Mouse (Mus musculus) embryonic facial prominence, embryonic 15.5 days (tissue): Measurements from ENCODE around the gene Trpm8. TPM values are rescaled to one million over a fixed set of nuclear protein-coding genes. Genes with fewer than 3 reads are reported as not detected.

Experiments used
- ATAC-seq: fragments of 200-750 bp; cut with Nextera tagmentation; 2 replicates; pipeline ENCODE4 v1.8.0; 2017; ENCODE audit warnings: low read depth, moderate TSS enrichment; ENCODE audit not compliant: insufficient number of reproducible peaks, low FRiP score, low TSS enrichment
- H3K27ac ChIP-seq: fragments of 300-500 bp; sonication (generic); replicated peaks from 2 replicates; pipeline ENCODE4 v1.5.1; 2015; ENCODE audit warnings: mild to moderate bottlenecking, inconsistent platforms
- H3K27me3 ChIP-seq: fragments of 300-500 bp; sonication (generic); 2 replicates; pipeline ENCODE4 v1.6.1; 2015; ENCODE audit warnings: inconsistent platforms
- H3K36me3 ChIP-seq: fragments of 300-500 bp; sonication (generic); 2 replicates; pipeline ENCODE4 v1.6.1; 2015; ENCODE audit warnings: mild to moderate bottlenecking, inconsistent platforms
- H3K4me1 ChIP-seq: fragments of 300-500 bp; sonication (generic); 2 replicates; pipeline ENCODE4 v1.6.1; 2015; ENCODE audit warnings: inconsistent platforms
- H3K4me2 ChIP-seq: fragments of 300-500 bp; sonication (generic); replicated peaks from 2 replicates; pipeline ENCODE4 v1.6.1; 2015; ENCODE audit warnings: mild to moderate bottlenecking, inconsistent platforms
- H3K4me3 ChIP-seq: fragments of 300-500 bp; sonication (generic); replicated peaks from 2 replicates; pipeline ENCODE4 v1.5.1; 2015; ENCODE audit warnings: mild to moderate bottlenecking, inconsistent platforms
- H3K9ac ChIP-seq: fragments of 300-500 bp; sonication (generic); 2 replicates; pipeline ENCODE4 v1.6.1; 2015; ENCODE audit warnings: inconsistent platforms
- H3K9me3 ChIP-seq: fragments of 300-500 bp; sonication (generic); replicated peaks from 2 replicates; pipeline ENCODE4 v1.6.1; 2016; ENCODE audit warnings: inconsistent platforms
- WGBS: fragments of 180-500 bp; shearing (Covaris S2); methylation state at CpG from one replicate; pipeline ENCODE4 v1.1.7; 2015; 5-methylcytosine and 5-hydroxymethylcytosine counted together
- polyA plus RNA-seq: library from polyadenylated mRNA; unstranded; fragments of >200 nt; fragmentation: Nextera tagmentation; extraction: Ambion mirVana; gene quantifications from 2 replicates; pipeline ENCODE4 v1.2.1, GENCODE M21; 2015

The Trpm8 gene
- polyA plus RNA-seq, 1 experiment from 2014 or later = 0.05 TPM

DNA sequence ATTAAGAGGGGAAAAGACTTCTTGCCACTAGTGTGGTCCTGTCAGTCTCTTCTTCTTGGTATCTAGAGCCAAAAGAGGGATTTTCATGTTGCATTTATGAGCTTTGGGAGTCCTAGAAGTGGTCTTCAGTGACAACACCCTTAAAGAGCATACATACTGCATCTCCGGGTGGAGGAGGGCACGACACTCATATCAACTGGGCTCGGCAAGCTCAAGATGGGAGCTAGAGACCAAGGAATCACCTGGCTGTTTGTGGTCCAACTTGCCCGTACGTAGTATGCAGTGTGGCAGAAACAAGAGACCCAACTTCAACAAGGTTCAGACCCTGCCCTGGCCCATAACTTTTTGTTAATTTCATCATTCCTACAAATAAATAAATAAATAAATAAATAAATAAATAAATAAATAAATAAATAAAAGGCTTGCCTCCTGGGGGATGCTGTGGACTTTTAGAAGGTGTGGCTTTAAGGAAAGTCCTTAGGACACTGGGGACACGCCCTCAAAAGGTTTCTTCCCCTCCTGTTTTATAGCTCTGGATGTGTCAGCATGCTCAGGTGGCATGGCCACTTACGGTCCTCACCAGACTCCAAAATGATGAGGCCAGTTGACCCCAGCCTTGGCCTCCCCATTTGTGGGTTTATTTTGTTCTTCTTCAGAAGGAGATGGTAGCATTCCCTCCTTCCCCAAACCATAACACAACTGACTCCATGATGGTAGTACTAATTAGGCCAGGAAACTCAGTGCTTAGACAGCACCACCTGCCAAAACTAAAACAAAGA lies 20.2 kb downstream of the Trpm8 start:
- Histone ChIP-seq H3K9ac (no peak overlapping the region), H3K9me3 (peaks cover 51% of the 10 kb centered on the region), H3K4me1 (no peaks in the 10 kb centered on the region), H3K27ac (no peak overlapping the region), H3K4me3 (no peak overlapping the region), H3K27me3 (no peaks in the 10 kb centered on the region), H3K36me3 (no peaks in the 10 kb centered on the region), H3K4me2 (no peak overlapping the region)
- WGBS = 66% methylated on average over 7 of the region's 7 CpGs
- no peak for ATAC-seq

DNA sequence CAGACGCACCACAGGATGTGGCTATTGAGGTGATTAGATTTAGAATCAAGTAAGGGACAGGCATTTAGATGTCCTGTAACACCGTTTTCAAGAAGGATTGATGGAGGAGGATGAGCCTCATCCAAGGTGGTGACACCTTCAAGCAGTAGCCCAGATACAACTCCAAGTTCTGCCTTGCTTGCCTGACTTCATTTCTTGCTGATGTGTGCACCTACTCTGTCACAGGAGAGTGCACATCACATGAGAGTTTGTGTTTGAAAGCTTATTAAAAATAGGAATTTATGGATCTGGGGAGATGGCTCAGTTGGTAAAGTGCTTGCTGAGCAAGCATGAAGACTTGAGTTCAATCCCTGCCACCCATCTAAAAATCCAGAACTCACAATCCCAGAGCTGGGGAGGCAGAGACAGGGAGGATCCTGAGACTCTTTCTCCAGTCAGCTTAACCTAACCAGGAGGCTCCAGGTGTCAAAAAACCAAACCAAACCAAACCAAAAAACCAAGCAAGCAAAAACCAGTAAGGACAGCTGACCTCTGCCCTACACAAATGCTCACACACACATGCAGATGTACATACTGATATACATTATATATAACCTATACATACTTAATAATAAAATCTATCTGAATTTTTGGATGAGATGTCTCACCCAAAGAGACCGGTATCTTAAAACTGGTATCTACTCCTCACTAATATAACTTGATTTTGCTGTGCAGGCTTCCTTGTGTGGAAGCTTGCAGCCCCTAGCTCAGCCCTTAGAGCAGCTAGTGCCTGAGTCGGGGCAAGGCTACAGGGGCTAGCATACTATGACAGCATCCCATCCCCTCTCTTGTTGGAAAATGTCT lies 21.4 kb downstream of the Trpm8 start:
- Histone ChIP-seq H3K4me2 (no peak overlapping the region), H3K4me1 (no peaks in the 10 kb centered on the region), H3K9me3 (peaks cover 60% of the 10 kb centered on the region), H3K9ac (no peak overlapping the region), H3K27ac (no peak overlapping the region), H3K36me3 (no peaks in the 10 kb centered on the region), H3K27me3 (no peaks in the 10 kb centered on the region), H3K4me3 (no peak overlapping the region)
- ATAC-seq = no peak
- 61% methylated on average over 4 of the region's 4 CpGs for WGBS

DNA sequence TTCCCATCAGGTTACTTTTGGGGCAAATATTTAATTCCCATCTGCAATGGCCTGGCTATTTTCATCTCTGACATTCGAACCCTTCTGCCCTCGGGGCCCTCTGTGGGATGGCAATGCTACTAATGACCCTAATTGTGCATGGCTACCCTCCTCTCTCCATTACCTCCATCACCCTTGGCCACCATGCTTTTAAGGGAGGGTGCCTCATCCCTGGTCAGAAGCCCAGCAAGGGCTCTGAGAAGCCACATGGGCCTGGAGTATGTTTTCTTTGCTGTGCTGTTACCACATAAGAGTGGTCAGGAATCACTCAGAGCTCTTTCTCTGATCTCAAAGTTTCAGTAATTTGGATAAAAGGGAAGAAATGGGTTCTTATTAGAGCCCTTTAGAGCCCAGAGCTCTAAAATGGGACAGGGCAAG lies 22.1 kb downstream of the Trpm8 start:
- H3K9me3 ChIP-seq = peaks cover 62% of the 10 kb centered on the region

DNA sequence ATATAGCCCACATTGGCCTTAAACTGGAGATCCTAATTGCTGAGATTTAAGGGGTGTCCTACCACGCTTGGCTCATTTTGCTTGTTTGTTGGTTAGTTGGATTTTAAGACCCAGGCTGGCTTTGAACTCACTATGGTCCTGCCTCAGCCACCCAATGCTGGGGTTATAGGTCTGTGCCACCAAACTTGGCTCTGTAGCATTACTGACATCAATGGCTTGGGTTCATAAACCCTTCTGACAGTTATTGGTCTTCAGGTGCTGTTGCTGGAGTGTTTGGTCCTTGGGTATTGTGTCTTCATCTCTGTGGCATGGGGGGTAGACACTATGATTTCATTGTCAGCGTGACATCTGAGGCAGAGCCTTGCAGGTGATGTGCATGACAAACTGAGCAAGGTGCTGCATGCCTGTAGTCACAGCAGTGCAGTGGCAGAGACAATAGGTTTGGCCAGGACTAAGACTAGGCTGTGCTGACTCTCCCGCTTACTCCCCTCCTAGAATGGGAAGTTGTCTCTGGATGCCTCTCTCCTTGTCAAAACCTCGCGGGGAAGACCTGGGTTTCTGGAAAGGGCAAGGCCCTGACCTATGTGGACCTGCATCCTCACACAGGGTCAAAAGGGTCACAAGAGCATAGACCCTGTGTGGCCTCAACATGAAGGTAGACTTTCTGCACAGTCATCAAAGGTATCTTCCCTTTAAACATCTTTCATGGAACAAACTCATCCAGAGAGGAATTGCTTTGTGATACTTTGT lies 23.0 kb downstream of the Trpm8 start:
- no peak overlapping the region for H3K27ac ChIP-seq
- no peaks in the 10 kb centered on the region for H3K27me3 ChIP-seq
- 35% methylated on average over 5 of the region's 5 CpGs for WGBS
- H3K36me3 ChIP-seq = no peaks in the 10 kb centered on the region
- ATAC-seq = peak; percentile 20; the same call in 1 of the 2 replicates
- no peak overlapping the region for H3K4me2 ChIP-seq
- H3K9ac ChIP-seq = no peak overlapping the region
- peaks cover 61% of the 10 kb centered on the region for H3K9me3 ChIP-seq
- H3K4me1 ChIP-seq = no peaks in the 10 kb centered on the region
- no peak overlapping the region for H3K4me3 ChIP-seq

More for the DNA sequence above, 22.1 kb downstream of the Trpm8 start:
- no peak overlapping the region for H3K4me2 ChIP-seq
- no peaks in the 10 kb centered on the region for H3K36me3 ChIP-seq
- ATAC-seq = no peak
- no peak overlapping the region for H3K4me3 ChIP-seq
- H3K9ac ChIP-seq = no peak overlapping the region
- H3K4me1 ChIP-seq = no peaks in the 10 kb centered on the region
- no peak overlapping the region for H3K27ac ChIP-seq
- WGBS = 75% methylated on average over 2 of the region's 2 CpGs
- H3K27me3 ChIP-seq = no peaks in the 10 kb centered on the region

DNA sequence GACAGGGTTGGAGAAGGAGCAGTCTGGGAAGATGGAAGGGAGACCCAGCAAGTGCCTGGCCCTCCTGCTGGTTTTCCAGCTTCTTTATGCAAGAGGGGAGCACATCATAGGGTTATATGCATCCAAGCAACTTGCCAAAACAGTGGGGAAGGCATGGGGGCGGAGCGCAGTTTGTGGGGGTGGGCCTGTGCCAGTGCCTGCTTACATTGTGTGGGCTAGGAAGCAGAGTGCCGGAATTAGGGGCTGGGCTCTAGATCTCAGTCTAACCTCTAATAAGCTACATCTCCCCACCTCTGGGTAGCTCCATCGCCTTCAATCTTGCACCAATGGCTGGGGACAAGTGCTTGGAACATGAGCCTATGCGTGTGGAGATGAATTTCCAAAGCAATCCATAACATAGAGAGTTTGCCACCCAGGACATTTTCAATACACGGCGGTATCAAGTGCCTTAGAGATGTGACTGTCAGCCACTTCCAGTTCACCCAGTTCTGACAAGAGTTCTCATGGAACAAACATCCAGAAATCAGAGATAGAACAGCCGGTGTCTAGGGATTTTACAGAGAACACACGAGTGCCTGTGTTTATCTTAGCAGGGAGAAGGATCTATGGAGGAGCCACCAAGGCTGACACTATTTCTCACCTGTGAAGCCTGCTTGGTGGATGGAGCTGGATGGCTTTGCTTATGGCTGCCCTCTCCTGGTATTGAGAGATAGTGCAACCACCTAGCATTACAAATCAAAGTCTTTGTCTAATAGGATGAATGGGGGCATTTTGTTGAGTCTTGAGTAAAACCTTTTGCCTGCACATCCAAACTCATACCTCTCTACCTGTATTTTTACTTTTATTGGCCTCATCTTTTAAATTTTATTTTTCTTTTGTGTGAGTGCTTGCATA lies 23.9 kb downstream of the Trpm8 start:
- no peaks in the 10 kb centered on the region for H3K4me1 ChIP-seq
- H3K36me3 ChIP-seq = no peaks in the 10 kb centered on the region
- H3K9me3 ChIP-seq = peaks cover 63% of the 10 kb centered on the region
- peak; percentile 1; the same call in 1 of the 2 replicates for ATAC-seq
- H3K4me2 ChIP-seq = no peak overlapping the region
- no peak overlapping the region for H3K4me3 ChIP-seq
- 66% methylated on average over 9 of the region's 9 CpGs for WGBS
- H3K9ac ChIP-seq = no peak overlapping the region
- H3K27ac ChIP-seq = no peak overlapping the region
- no peaks in the 10 kb centered on the region for H3K27me3 ChIP-seq

- Histone ChIP-seq H3K9me3 (peaks cover 71% of the 10 kb centered on the region), H3K4me2 (no peak overlapping the region), H3K9ac (no peak overlapping the region), H3K4me3 (no peak overlapping the region), H3K27me3 (no peaks in the 10 kb centered on the region), H3K4me1 (no peaks in the 10 kb centered on the region), H3K36me3 (no peaks in the 10 kb centered on the region), H3K27ac (no peak overlapping the region)
- 64% methylated on average over 14 of the region's 14 CpGs for WGBS
- ATAC-seq = no peak; the same call in 1 of the 2 replicates
These were observed 24.7 kb downstream of the Trpm8 start for GRCm38 (mm10) chr1:88302057-88302740.

GRCm38 (mm10) chr1:88303762-88304161 lies 26.3 kb downstream of the Trpm8 start:
- Histone ChIP-seq H3K4me3 (no peak overlapping the region), H3K4me1 (no peaks in the 10 kb centered on the region), H3K9ac (no peak overlapping the region), H3K9me3 (peaks cover 70% of the 10 kb centered on the region), H3K27me3 (no peaks in the 10 kb centered on the region), H3K27ac (no peak overlapping the region), H3K4me2 (no peak overlapping the region), H3K36me3 (no peaks in the 10 kb centered on the region)
- no peak for ATAC-seq
- WGBS = 61% methylated on average over 6 of the region's 6 CpGs

GRCm38 (mm10) chr1:88304261-88304985 lies 27.0 kb downstream of the Trpm8 start:
- no peak overlapping the region for H3K27ac ChIP-seq
- H3K9me3 ChIP-seq = peaks cover 74% of the 10 kb centered on the region

DNA sequence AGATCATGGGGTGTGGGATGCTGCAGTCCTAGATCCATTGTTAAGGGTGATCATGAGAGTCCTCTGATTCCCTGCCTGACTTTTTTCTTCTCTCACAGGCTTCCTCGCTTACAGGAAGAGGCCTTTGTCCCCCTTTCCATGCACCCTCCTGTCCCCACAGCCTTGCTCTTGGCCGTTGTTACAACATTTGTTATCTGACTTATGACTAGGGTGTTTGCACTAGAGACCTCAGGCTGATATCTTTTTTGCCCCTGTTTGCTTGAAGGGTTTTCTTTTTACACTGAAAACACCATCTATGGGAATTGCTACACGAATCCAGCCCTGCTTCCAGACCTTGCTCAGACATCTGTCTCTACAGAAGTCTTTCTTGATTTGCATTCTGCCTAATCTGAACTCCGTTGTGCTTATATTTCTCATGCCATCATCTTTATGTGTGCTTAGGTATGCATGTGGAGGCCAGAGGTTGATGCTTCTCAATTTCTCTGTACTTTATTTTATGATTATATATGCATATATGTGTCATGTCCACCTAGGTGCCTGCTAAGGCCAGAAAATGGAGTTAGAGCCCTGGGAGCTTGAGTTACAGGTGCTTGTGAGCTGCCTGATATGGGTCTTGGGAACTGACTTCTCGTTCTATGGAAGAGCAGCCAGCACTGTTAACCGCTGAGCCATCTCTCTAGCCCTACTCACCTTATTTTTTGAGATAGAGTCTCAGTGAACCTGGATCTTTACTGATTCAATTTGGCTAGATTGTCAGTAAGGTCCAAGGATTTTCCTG lies 27.7 kb downstream of the Trpm8 start:
- H3K9me3 ChIP-seq = peaks cover 69% of the 10 kb centered on the region
- WGBS = 47% methylated on average over 6 of the region's 6 CpGs
- ATAC-seq = no peak

More at GRCm38 (mm10) chr1:88304261-88304985, 27.0 kb downstream of the Trpm8 start:
- H3K36me3 ChIP-seq = no peaks in the 10 kb centered on the region
- 59% methylated on average over 8 of the region's 8 CpGs for WGBS
- no peak for ATAC-seq
- no peaks in the 10 kb centered on the region for H3K27me3 ChIP-seq
- no peak overlapping the region for H3K4me3 ChIP-seq
- H3K4me2 ChIP-seq = no peak overlapping the region
- no peaks in the 10 kb centered on the region for H3K4me1 ChIP-seq
- no peak overlapping the region for H3K9ac ChIP-seq

More for the DNA sequence above, 27.7 kb downstream of the Trpm8 start:
- Histone ChIP-seq H3K27me3 (no peaks in the 10 kb centered on the region), H3K4me1 (no peaks in the 10 kb centered on the region), H3K4me2 (no peak overlapping the region), H3K36me3 (no peaks in the 10 kb centered on the region), H3K9ac (no peak overlapping the region), H3K27ac (no peak overlapping the region), H3K4me3 (no peak overlapping the region)
